Mouse (Mus musculus): ENCODE results near the gene Rtl8a. TPM values are rescaled to one million over a fixed set of nuclear protein-coding genes. Genes with fewer than 3 reads are reported as not detected.
"Not testable (repeated sequence)": the region's sequence is repeated elsewhere in the genome, so short reads cannot be mapped to it uniquely, and the experiment has no call there.

Rtl8a gene
- polyA plus RNA-seq (2012; rRNA removed), result 33.9 and 49.8 TPM in 2 replicates

- WGBS, result 22% methylated on average over 11 of the region's 50 CpGs
- not testable (repeated sequence) for H3K27ac ChIP-seq (ENCODE audit: insufficient read depth, low read depth, low read length); H3K27me3 ChIP-seq (ENCODE audit: control insufficient read depth, insufficient read depth, low read length); H3K4me1 ChIP-seq (ENCODE audit: control insufficient read depth, insufficient read depth, insufficient read length, low read length); H3K36me3 ChIP-seq (ENCODE audit: control insufficient read depth, insufficient read depth, low read length)
- peak within 1 kb of the TSS; percentile 50 for H3K4me3 ChIP-seq (ENCODE audit: low read depth, low read length)
Observed at GRCm38 (mm10) chrX:53642980-53643961, at the start of gene Rtl8a. Gene Rtl8a (minus strand): TSS chrX:53643682.

- Histone ChIP-seq H3K27me3 (ENCODE audit: control insufficient read depth, insufficient read depth, low read length) (no peaks in the 10 kb centered on the region), H3K27ac (ENCODE audit: insufficient read depth, low read depth, low read length) (peak overlapping the region; percentile 66; the same call in 1 of the 2 replicates), H3K4me1 (ENCODE audit: control insufficient read depth, insufficient read depth, insufficient read length, low read length) (peaks cover 8% of the 10 kb centered on the region; the same call in 1 of the 2 replicates), H3K4me3 (ENCODE audit: low read depth, low read length) (no peak overlapping the region), H3K36me3 (ENCODE audit: control insufficient read depth, insufficient read depth, low read length) (no peaks in the 10 kb centered on the region)
- TF ChIP-seq POLR2A (IDR thresholded peaks at IDR 0.05; ENCODE audit: low read depth, low read length) (no peak), CTCF (IDR thresholded peaks at IDR 0.05; ENCODE audit: extremely low read depth, insufficient read length, insufficient replicate concordance, low read depth, low read length) (no peak)
- 63% methylated on average over 2 of the region's 2 CpGs for WGBS
Observed at GRCm38 (mm10) chrX:53693141-53693540, 49.7 kb upstream of the Rtl8a start.

GRCm38 (mm10) chrX:53692065-53692464 lies 48.6 kb upstream of the Rtl8a start:
- 49% methylated on average over 2 of the region's 2 CpGs for WGBS
- Histone ChIP-seq H3K27me3 (ENCODE audit: control insufficient read depth, insufficient read depth, low read length) (no peaks in the 10 kb centered on the region), H3K4me3 (ENCODE audit: low read depth, low read length) (no peak overlapping the region), H3K27ac (ENCODE audit: insufficient read depth, low read depth, low read length) (no peak overlapping the region; the same call in 1 of the 2 replicates), H3K36me3 (ENCODE audit: control insufficient read depth, insufficient read depth, low read length) (no peaks in the 10 kb centered on the region), H3K4me1 (ENCODE audit: control insufficient read depth, insufficient read depth, insufficient read length, low read length) (peaks cover 8% of the 10 kb centered on the region; the same call in 1 of the 2 replicates)
- no peak for TF ChIP-seq POLR2A (IDR thresholded peaks at IDR 0.05; ENCODE audit: low read depth, low read length)
- TF ChIP-seq CTCF (IDR thresholded peaks at IDR 0.05; ENCODE audit: extremely low read depth, insufficient read length, insufficient replicate concordance, low read depth, low read length), result no peak

GRCm38 (mm10) chrX:53684676-53685075 lies 41.2 kb upstream of the Rtl8a start:
- not testable (repeated sequence) for H3K4me1 ChIP-seq (ENCODE audit: control insufficient read depth, insufficient read depth, insufficient read length, low read length); H3K36me3 ChIP-seq (ENCODE audit: control insufficient read depth, insufficient read depth, low read length); H3K4me3 ChIP-seq (ENCODE audit: low read depth, low read length); H3K27ac ChIP-seq (ENCODE audit: insufficient read depth, low read depth, low read length); H3K27me3 ChIP-seq (ENCODE audit: control insufficient read depth, insufficient read depth, low read length)
- 19% methylated on average over 2 of the region's 4 CpGs for WGBS

- 75% methylated on average over 3 of the region's 3 CpGs for WGBS
- H3K27me3 ChIP-seq (ENCODE audit: control insufficient read depth, insufficient read depth, low read length); H3K4me1 ChIP-seq (ENCODE audit: control insufficient read depth, insufficient read depth, insufficient read length, low read length); H3K27ac ChIP-seq (ENCODE audit: insufficient read depth, low read depth, low read length); H3K4me3 ChIP-seq (ENCODE audit: low read depth, low read length); H3K36me3 ChIP-seq (ENCODE audit: control insufficient read depth, insufficient read depth, low read length): not testable (repeated sequence)
Observed at GRCm38 (mm10) chrX:53682650-53683049, 39.2 kb upstream of the Rtl8a start.

- H3K4me3 ChIP-seq (ENCODE audit: low read depth, low read length); H3K4me1 ChIP-seq (ENCODE audit: control insufficient read depth, insufficient read depth, insufficient read length, low read length); H3K36me3 ChIP-seq (ENCODE audit: control insufficient read depth, insufficient read depth, low read length); H3K27ac ChIP-seq (ENCODE audit: insufficient read depth, low read depth, low read length); H3K27me3 ChIP-seq (ENCODE audit: control insufficient read depth, insufficient read depth, low read length): not testable (repeated sequence)
- 44% methylated on average over 2 of the region's 2 CpGs for WGBS
Observed at GRCm38 (mm10) chrX:53676943-53677342, 33.5 kb upstream of the Rtl8a start.

GRCm38 (mm10) chrX:53670696-53671095 lies 27.2 kb upstream of the Rtl8a start:
- H3K4me3 ChIP-seq (ENCODE audit: low read depth, low read length), result peak overlapping the region; percentile 57; the same call in 1 of the 2 replicates
- 24% methylated on average over 4 of the region's 4 CpGs for WGBS
- H3K27me3 ChIP-seq (ENCODE audit: control insufficient read depth, insufficient read depth, low read length); H3K36me3 ChIP-seq (ENCODE audit: control insufficient read depth, insufficient read depth, low read length); H3K4me1 ChIP-seq (ENCODE audit: control insufficient read depth, insufficient read depth, insufficient read length, low read length); H3K27ac ChIP-seq (ENCODE audit: insufficient read depth, low read depth, low read length): not testable (repeated sequence)

- Histone ChIP-seq H3K4me1 (ENCODE audit: control insufficient read depth, insufficient read depth, insufficient read length, low read length) (no peaks in the 10 kb centered on the region), H3K36me3 (ENCODE audit: control insufficient read depth, insufficient read depth, low read length) (no peaks in the 10 kb centered on the region), H3K27me3 (ENCODE audit: control insufficient read depth, insufficient read depth, low read length) (no peaks in the 10 kb centered on the region), H3K4me3 (ENCODE audit: low read depth, low read length) (peak within 1 kb of the TSS; percentile 57), H3K27ac (ENCODE audit: insufficient read depth, low read depth, low read length) (no peak within 1 kb of the TSS)
- 7% methylated on average over 13 of the region's 15 CpGs for WGBS
- TF ChIP-seq POLR2A (IDR thresholded peaks at IDR 0.05; ENCODE audit: low read depth, low read length), result no peak
- TF ChIP-seq CTCF (IDR thresholded peaks at IDR 0.05; ENCODE audit: extremely low read depth, insufficient read length, insufficient replicate concordance, low read depth, low read length), result no peak
Observed at GRCm38 (mm10) chrX:53670294-53670693, 26.8 kb upstream of the Rtl8a start, which contains the start of gene Rtl8b. Gene Rtl8b (minus strand): TSS chrX:53670408.

GRCm38 (mm10) chrX:53669557-53670270 lies 26.2 kb upstream of the Rtl8a start:
- H3K27me3 ChIP-seq (ENCODE audit: control insufficient read depth, insufficient read depth, low read length); H3K4me1 ChIP-seq (ENCODE audit: control insufficient read depth, insufficient read depth, insufficient read length, low read length); H3K36me3 ChIP-seq (ENCODE audit: control insufficient read depth, insufficient read depth, low read length); H3K27ac ChIP-seq (ENCODE audit: insufficient read depth, low read depth, low read length): not testable (repeated sequence)
- WGBS, result no CpG with 5 or more reads among the region's 36 CpGs
- H3K4me3 ChIP-seq (ENCODE audit: low read depth, low read length), result peak overlapping the region; percentile 57

GRCm38 (mm10) chrX:53652917-53653316 lies 9.4 kb upstream of the Rtl8a start:
- WGBS, result 41% methylated on average over 4 of the region's 4 CpGs
- H3K4me3 ChIP-seq (ENCODE audit: low read depth, low read length); H3K27me3 ChIP-seq (ENCODE audit: control insufficient read depth, insufficient read depth, low read length): not testable (repeated sequence)

More at GRCm38 (mm10) chrX:53652917-53653316, 9.4 kb upstream of the Rtl8a start:
- H3K27ac ChIP-seq (ENCODE audit: insufficient read depth, low read depth, low read length); H3K36me3 ChIP-seq (ENCODE audit: control insufficient read depth, insufficient read depth, low read length); H3K4me1 ChIP-seq (ENCODE audit: control insufficient read depth, insufficient read depth, insufficient read length, low read length): not testable (repeated sequence)
